Comparison of ENCODE assay signal across 11 mouse cellular contexts in the genomic region with DNA sequence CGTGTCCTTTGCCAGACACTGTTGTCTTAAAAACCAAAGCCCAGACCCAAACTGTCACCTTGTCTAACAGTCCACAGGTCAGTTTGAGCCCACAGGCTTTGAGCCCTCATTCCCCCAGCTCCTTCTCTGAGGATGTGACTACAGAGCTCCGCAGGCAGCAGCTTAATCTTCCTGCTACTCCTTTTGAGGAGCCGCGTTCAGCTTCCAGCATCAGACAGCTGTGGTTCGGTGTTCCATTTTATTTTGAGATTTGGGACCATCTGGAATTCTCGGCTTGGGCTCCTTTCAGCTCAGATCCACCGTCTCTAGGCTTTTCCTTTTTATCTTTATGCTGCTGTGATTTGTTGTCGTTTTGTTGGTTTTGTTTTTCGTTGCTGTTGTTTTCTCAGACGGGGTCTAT.
DNase-seq lines count a peak whose midpoint lies in the region; ATAC-seq and TF ChIP-seq lines count a peak whose summit lies in the region.
"Had no signal": no experiment of that assay in that cellular context is flagged by ENCODE, and none has a peak within 500 bp of the region (broad histone marks: within the 10 kb centered on the region; RNA-seq: fewer than 3 reads in every experiment).

No protein-coding gene starts in this region.

- DNase-seq in gastrocnemius, adult 2 months: no peak
- DNase-seq in gastrocnemius, adult 18-20 months (ENCODE audit: low spot score): no peak
- DNase-seq in kidney, postnatal 0 days (ENCODE audit: low spot score): no peak
- DNase-seq in kidney, postnatal 36 days: no peak
- no peak for DNase-seq in testis, postnatal 10 days (ENCODE audit: low spot score)
- no peak for DNase-seq in spleen, adult 12 weeks (ENCODE audit: low spot score)
- DNase-seq in cerebellum, postnatal 4 days (ENCODE audit: low spot score in 2 of 2): no peak
- DNase-seq: cerebellum, adult 9-10 months; forebrain, postnatal 0 days had no signal

- peaks cover 33% of the 10 kb centered on the region; the same call in 1 of the 2 replicates for H3K4me1 ChIP-seq in kidney, postnatal 0 days (replicated peaks; ENCODE audit: insufficient read depth, low read length)
- 0 out of 2 replicates have a peak, but pooled peaks cover 2% of the 10 kb centered on the region for H3K4me1 ChIP-seq in testis, adult 2 months (ENCODE audit: control insufficient read depth, insufficient read depth, low read length)

- no peak for TF ChIP-seq POLR2A in testis, adult 2 months (IDR thresholded peaks at IDR 0.05; ENCODE audit: control insufficient read depth, low read depth, low read length)

- peak overlapping the region; percentile 63 for H3K27ac ChIP-seq in gastrocnemius, adult 2 months
- H3K27ac ChIP-seq in kidney, postnatal 0 days: peak overlapping the region; percentile 63
- H3K27ac ChIP-seq in testis, adult 2 months (ENCODE audit: control insufficient read depth, insufficient read depth, low read depth, low read length): peak overlapping the region; percentile 19; the same call in 1 of the 2 replicates
- H3K27ac ChIP-seq: hindbrain, postnatal 0 days had no signal

- no peaks in the 10 kb centered on the region for H3K27me3 ChIP-seq in kidney, postnatal 0 days (ENCODE audit: insufficient read depth, low read length)
- H3K27me3 ChIP-seq in testis, adult 2 months (ENCODE audit: control insufficient read depth, insufficient read depth, low read length): no peaks in the 10 kb centered on the region

- H3K9me3 ChIP-seq in kidney, postnatal 0 days (replicated peaks; ENCODE audit: low read length): no peaks in the 10 kb centered on the region

- H3K9ac ChIP-seq in kidney, postnatal 0 days (ENCODE audit: low read depth, low read length): no peak overlapping the region
- H3K9ac ChIP-seq: forebrain, postnatal 0 days had no signal

- no peaks in the 10 kb centered on the region for H3K36me3 ChIP-seq in kidney, postnatal 0 days (ENCODE audit: insufficient read depth, low read length)
- H3K36me3 ChIP-seq in testis, adult 2 months (ENCODE audit: control insufficient read depth, insufficient read depth, low read length): no peaks in the 10 kb centered on the region

- TF ChIP-seq CTCF in gastrocnemius, adult 2 months (IDR thresholded peaks at IDR 0.05): no peak
- no peak for TF ChIP-seq CTCF in kidney, postnatal 0 days (IDR thresholded peaks at IDR 0.05; ENCODE audit: low read depth)
- TF ChIP-seq CTCF in testis, adult 2 months (IDR thresholded peaks at IDR 0.05; ENCODE audit: control insufficient read depth, insufficient read depth, insufficient replicate concordance, low read depth, low read length): no peak

- WGBS in kidney, postnatal 0 days: 46% methylated on average over 10 of the region's 10 CpGs

- intact Hi-C loops in gastrocnemius, adult 2 months (cut with DNase I): loop anchor here (5.0 kb wide), 1 partner anchor 66 kb away; no protein-coding TSS in a partner anchor

- H3K4me3 ChIP-seq in gastrocnemius, adult 2 months: peak overlapping the region; percentile 35; the same call in 1 of the 2 replicates
- no peak overlapping the region for H3K4me3 ChIP-seq in kidney, postnatal 0 days (replicated peaks; ENCODE audit: low read depth, low read length)
- no peak overlapping the region for H3K4me3 ChIP-seq in testis, adult 2 months (ENCODE audit: control insufficient read depth, low read depth, low read length)

- ATAC-seq in kidney, postnatal 0 days (replicated peaks; ENCODE audit: low FRiP score, low read depth): no peak
- ATAC-seq: forebrain, postnatal 0 days; hindbrain, postnatal 0 days had no signal

- H3K4me2 ChIP-seq in kidney, postnatal 0 days (ENCODE audit: low read length): no peak overlapping the region
